Mouse (Mus musculus) mouse trophoblast stem cell (cell line): ENCODE measurements around the gene Gm4187.
"Not testable (repeated sequence)": the region's sequence is repeated elsewhere in the genome, so short reads cannot be mapped to it uniquely, and the experiment has no call there.

Experiments
- in situ Hi-C, 2 experiments: fragments of 300-500 bp; cut with MseI, MboI; formaldehyde crosslinking; loops; 2 replicates in 1 of 2; 3 replicates in 1 of 2; pipeline ENCODE4 v1.15.1; 2025

Gm4187 gene

DNA sequence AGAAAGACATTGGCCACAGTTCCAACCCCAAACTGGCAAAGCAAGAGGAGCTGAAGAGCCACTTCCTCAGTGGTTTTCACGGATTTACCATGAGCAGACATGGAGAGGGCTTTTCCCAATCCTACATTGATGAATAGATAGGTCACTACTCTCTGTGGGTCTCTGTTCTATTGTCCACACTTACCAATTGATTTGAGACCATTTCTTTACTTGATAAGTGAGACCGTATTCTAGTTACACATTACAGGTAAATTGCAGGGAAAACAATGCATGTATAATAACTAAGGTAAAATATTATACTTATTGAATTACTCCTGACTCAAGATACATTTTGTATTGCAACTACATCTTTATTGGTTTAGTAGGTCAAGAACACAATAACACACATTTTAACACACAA, at the start of gene Gm4187:
Gm4187 (minus strand) TSS at position 101 of the 400 bp plus-strand sequence.
- in situ Hi-C loops: not testable (repeated sequence)

GRCm38 (mm10) chr7:22370939-22371338, 41.4 kb upstream of the Gm4187 start, which contains the start of gene Gm8660:
TSS of gene Gm8660 (minus strand) at chr7:22371039.
- in situ Hi-C loops: not testable (repeated sequence)
